Mouse (Mus musculus) spleen, adult 2 months (tissue): ENCODE results near the gene Tnk2. TPM values are rescaled to one million over a fixed set of nuclear protein-coding genes. Genes with fewer than 3 reads are reported as not detected.

Experiments used
- DNase-seq, 2 experiments: peaks; one replicate each; pipeline versions ENCODE4 v3.0.0 to v3.0.0-alpha.2; 2012 to 2021; ENCODE audit warnings: low spot score in 2 of 2, low read depth in 1 of 2
- H3K27ac ChIP-seq: fragments of 200-500 bp; 2 replicates; pipeline ENCODE4 v1.5.1; 2012; ENCODE audit warnings: low read length, inconsistent platforms; ENCODE audit not compliant: insufficient read depth
- H3K27me3 ChIP-seq: fragments of 200-500 bp; 2 replicates; pipeline ENCODE4 v1.6.1; 2012; ENCODE audit warnings: mild to moderate bottlenecking, moderate library complexity, low read length, inconsistent platforms; ENCODE audit not compliant: control insufficient read depth, insufficient read depth
- H3K36me3 ChIP-seq: fragments of 200-500 bp; 2 replicates; pipeline ENCODE4 v1.6.1; 2012; ENCODE audit warnings: mild to moderate bottlenecking, low read length, inconsistent platforms; ENCODE audit not compliant: control insufficient read depth, insufficient read depth
- H3K4me1 ChIP-seq: fragments of 200-500 bp; 2 replicates; pipeline ENCODE4 v1.6.1; 2011; ENCODE audit warnings: inconsistent platforms; ENCODE audit not compliant: control insufficient read depth, insufficient read depth, insufficient read length
- H3K4me3 ChIP-seq: fragments of 200-500 bp; 2 replicates; pipeline ENCODE4 v1.5.1; 2011; ENCODE audit warnings: mild to moderate bottlenecking, inconsistent platforms; ENCODE audit not compliant: insufficient read depth, insufficient read length; ENCODE audit errors: extremely low read depth
- CTCF ChIP-seq: fragments of 200-500 bp; IDR thresholded peaks from 2 replicates; pipeline ENCODE4 v1.5.1; 2011; ENCODE audit warnings: mild to moderate bottlenecking, inconsistent platforms; ENCODE audit not compliant: insufficient read depth, insufficient read length, insufficient replicate concordance; ENCODE audit errors: extremely low read depth
- POLR2A ChIP-seq: fragments of 200-500 bp; IDR thresholded peaks from 2 replicates; pipeline ENCODE4 v1.6.1; 2011; ENCODE audit warnings: low read depth, low read length, inconsistent platforms
- WGBS: fragments of 180-500 bp; shearing (Covaris S2); methylation state at CpG from one replicate; pipeline ENCODE4 v1.1.7; 2018; 5-methylcytosine and 5-hydroxymethylcytosine counted together
- polyA plus RNA-seq: library from polyadenylated mRNA; depleted of rRNA; stranded (reverse); fragments of >200 nt; gene quantifications from 2 replicates; pipeline ENCODE4 v1.2.3, GENCODE M21; 2012

Tnk2 gene
- polyA plus RNA-seq, 1 experiment, result 109 TPM

DNA sequence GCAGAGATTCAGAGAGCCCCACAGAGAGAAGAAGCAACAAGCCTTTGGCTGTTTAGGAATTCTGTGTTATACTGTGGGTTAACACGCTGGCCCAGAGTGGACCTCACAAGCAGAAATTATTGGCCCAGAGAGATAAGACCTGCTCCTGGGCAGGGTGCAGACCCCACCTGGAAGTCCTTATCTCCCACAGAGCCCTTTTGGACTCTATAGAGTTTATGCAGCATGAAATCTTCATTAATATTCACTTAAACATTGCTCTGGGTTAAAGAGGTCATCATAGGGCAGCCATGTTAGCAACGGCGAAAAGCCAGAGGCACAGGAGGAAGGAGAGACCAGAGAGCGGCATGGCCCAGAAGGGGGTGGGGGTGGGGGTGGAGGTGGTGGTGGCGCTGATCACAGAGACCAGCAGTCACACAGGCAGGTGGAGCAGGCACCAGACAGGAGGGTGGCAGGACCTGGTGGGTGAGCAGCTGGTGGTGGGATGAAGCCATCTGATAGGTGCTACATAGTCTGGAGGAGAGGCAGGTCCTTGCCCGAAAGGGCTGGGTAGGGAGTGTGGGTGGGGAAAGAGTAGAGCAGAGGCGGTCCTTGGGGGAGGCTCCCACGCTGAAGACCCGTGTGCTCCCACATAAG is 64.3 kb downstream of the Tnk2 start:
- no peaks in the 10 kb centered on the region for H3K36me3 ChIP-seq
- no peaks in the 10 kb centered on the region for H3K4me1 ChIP-seq
- H3K4me3 ChIP-seq, result no peak overlapping the region
- H3K27ac ChIP-seq, result no peak overlapping the region
- DNase-seq, result no peak
- 75% methylated on average over 9 of the region's 9 CpGs for WGBS
- TF ChIP-seq CTCF (no peak), POLR2A (no peak)
- H3K27me3 ChIP-seq, result no peaks in the 10 kb centered on the region

- TF ChIP-seq POLR2A (no peak), CTCF (no peak)
- no peaks in the 10 kb centered on the region for H3K4me1 ChIP-seq
These were observed 64.9 kb downstream of the Tnk2 start for GRCm38 (mm10) chr16:32708457-32709033.

DNA sequence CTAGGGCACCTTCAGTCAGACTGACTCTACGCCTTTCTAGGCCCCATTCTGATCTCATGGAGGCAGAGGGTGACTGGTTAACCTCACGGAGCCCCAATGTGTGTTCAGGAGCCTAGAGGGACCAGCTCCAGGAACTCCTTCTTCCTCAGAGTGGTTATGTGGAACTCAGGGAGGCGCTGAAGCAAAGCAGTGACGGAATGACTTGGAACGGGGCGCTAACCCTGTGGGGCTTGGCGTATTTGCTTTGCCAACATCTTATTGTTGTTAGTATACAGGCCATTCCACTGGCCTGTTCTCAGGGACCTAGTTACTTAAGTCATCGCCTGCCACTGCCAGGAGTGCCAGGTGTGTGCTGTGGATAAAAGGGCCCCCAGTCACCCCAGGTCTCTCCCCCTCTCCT is 65.4 kb downstream of the Tnk2 start:
- WGBS, result 92% methylated on average over 8 of the region's 8 CpGs
- DNase-seq, result no peak

More at GRCm38 (mm10) chr16:32708457-32709033, 64.9 kb downstream of the Tnk2 start:
- Histone ChIP-seq H3K27me3 (no peaks in the 10 kb centered on the region), H3K4me3 (no peak overlapping the region), H3K36me3 (no peaks in the 10 kb centered on the region), H3K27ac (no peak overlapping the region)
- DNase-seq, result no peak
- WGBS, result 70% methylated on average over 10 of the region's 10 CpGs

GRCm38 (mm10) chr16:32710426-32711070 is 66.9 kb downstream of the Tnk2 start:
- Histone ChIP-seq H3K27me3 (no peaks in the 10 kb centered on the region), H3K36me3 (no peaks in the 10 kb centered on the region), H3K4me3 (no peak overlapping the region), H3K4me1 (no peaks in the 10 kb centered on the region), H3K27ac (no peak overlapping the region)
- WGBS, result 67% methylated on average over 14 of the region's 14 CpGs
- DNase-seq, result no peak
- no peak for TF ChIP-seq POLR2A
- no peak for TF ChIP-seq CTCF

More for the DNA sequence above, 65.4 kb downstream of the Tnk2 start:
- Histone ChIP-seq H3K27ac (no peak overlapping the region), H3K27me3 (no peaks in the 10 kb centered on the region), H3K4me3 (no peak overlapping the region), H3K4me1 (no peaks in the 10 kb centered on the region), H3K36me3 (no peaks in the 10 kb centered on the region)
- no peak for TF ChIP-seq POLR2A
- TF ChIP-seq CTCF, result no peak

- Histone ChIP-seq H3K27me3 (no peaks in the 10 kb centered on the region), H3K4me3 (no peak overlapping the region), H3K36me3 (no peaks in the 10 kb centered on the region), H3K4me1 (no peaks in the 10 kb centered on the region), H3K27ac (no peak overlapping the region)
- 83% methylated on average over 11 of the region's 11 CpGs for WGBS
- DNase-seq, result no peak
- TF ChIP-seq CTCF, result no peak
- no peak for TF ChIP-seq POLR2A
These were observed 68.5 kb downstream of the Tnk2 start for GRCm38 (mm10) chr16:32712202-32712601.

DNA sequence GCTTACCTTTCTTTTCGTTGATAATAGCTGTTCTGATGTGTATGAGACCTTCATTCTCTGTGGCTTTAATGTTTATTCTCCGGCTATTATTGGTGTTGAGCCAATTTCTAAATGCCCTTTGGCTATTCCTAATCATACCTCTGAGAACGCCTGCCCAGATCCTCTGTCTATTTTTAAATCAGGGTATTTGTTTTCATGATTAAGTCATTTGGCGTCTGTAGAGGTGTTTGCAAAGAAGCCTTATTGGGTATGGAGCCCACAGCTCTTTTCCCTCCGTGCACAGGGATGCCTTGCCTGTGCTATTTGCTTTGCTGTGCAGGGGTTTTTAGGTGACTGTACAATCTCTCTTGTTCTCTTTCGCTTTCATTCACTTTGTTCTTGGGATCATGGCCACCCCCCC is 69.9 kb downstream of the Tnk2 start:
- no peak overlapping the region for H3K4me3 ChIP-seq
- TF ChIP-seq CTCF (no peak), POLR2A (no peak)
- H3K36me3 ChIP-seq, result no peaks in the 10 kb centered on the region
- H3K4me1 ChIP-seq, result no peaks in the 10 kb centered on the region
- no peak overlapping the region for H3K27ac ChIP-seq
- WGBS, result 85% methylated on average over 6 of the region's 6 CpGs
- no peaks in the 10 kb centered on the region for H3K27me3 ChIP-seq
- DNase-seq, result no peak

DNA sequence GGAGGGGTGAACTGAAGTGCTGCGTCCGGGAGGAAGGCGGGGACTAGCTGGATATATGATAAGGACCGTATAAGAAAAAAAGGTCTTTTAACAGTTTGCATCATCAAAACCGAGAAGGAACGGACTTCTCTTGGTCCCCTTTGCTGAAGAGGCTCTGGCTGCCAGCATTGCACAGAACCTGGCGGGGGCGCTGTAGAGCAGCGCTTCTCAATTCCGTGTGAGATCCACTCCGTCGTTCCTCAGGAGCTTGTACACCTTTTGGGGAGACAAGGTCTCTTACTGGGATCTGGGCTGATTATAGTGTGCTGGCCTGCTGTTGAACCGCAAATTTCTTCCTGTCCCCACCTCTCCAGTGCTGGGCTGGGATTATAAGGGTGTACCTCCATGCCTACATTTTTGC is 71.7 kb downstream of the Tnk2 start:
- no peak overlapping the region for H3K4me3 ChIP-seq
- no peak for TF ChIP-seq CTCF
- no peak for TF ChIP-seq POLR2A
- WGBS, result 42% methylated on average over 13 of the region's 13 CpGs
- H3K27me3 ChIP-seq, result no peaks in the 10 kb centered on the region
- H3K27ac ChIP-seq, result no peak overlapping the region
- H3K4me1 ChIP-seq, result no peaks in the 10 kb centered on the region
- no peaks in the 10 kb centered on the region for H3K36me3 ChIP-seq
- DNase-seq, result no peak
